Mouse (Mus musculus) heart, embryonic 11.5 days (tissue): Measurements from ENCODE around the gene Hmcn1. TPM values are rescaled to one million over a fixed set of nuclear protein-coding genes. Genes with fewer than 3 reads are reported as not detected.

Experiments
- ATAC-seq: fragments of 200-750 bp; cut with Nextera tagmentation; replicated peaks from 2 replicates; pipeline ENCODE4 v1.8.0; 2017; ENCODE audit warnings: moderate library complexity; ENCODE audit not compliant: insufficient number of reproducible peaks, low FRiP score, low TSS enrichment
- H3K27ac ChIP-seq: fragments of 300-500 bp; sonication (generic); 2 replicates; pipeline ENCODE4 v1.5.1; 2014; ENCODE audit warnings: mild to moderate bottlenecking, low read depth, low read length
- H3K27me3 ChIP-seq: fragments of 300-500 bp; sonication (generic); 2 replicates; pipeline ENCODE4 v1.6.1; 2014; ENCODE audit warnings: mild to moderate bottlenecking, low read length, mixed read lengths; ENCODE audit not compliant: control insufficient read depth, insufficient read depth
- H3K36me3 ChIP-seq: fragments of 300-500 bp; sonication (generic); 2 replicates; pipeline ENCODE4 v1.6.1; 2014; ENCODE audit warnings: mild to moderate bottlenecking, low read length, moderate library complexity, mixed read lengths; ENCODE audit not compliant: control insufficient read depth, insufficient read depth
- H3K4me1 ChIP-seq: fragments of 300-500 bp; sonication (generic); 2 replicates; pipeline ENCODE4 v1.6.1; 2014; ENCODE audit warnings: low read length; ENCODE audit not compliant: control insufficient read depth, insufficient read depth
- H3K4me2 ChIP-seq: fragments of 300-500 bp; sonication (generic); 2 replicates; pipeline ENCODE4 v1.6.1; 2014; ENCODE audit warnings: mild to moderate bottlenecking, moderate library complexity
- H3K4me3 ChIP-seq: fragments of 300-500 bp; sonication (generic); 2 replicates; pipeline ENCODE4 v1.5.1; 2014; ENCODE audit warnings: low read depth, low read length
- H3K9ac ChIP-seq: fragments of 300-500 bp; sonication (generic); 2 replicates; pipeline ENCODE4 v1.6.1; 2014; ENCODE audit warnings: mild to moderate bottlenecking, low read depth, low read length, moderate library complexity
- H3K9me3 ChIP-seq: fragments of 300-500 bp; sonication (generic); replicated peaks from 2 replicates; pipeline ENCODE4 v1.6.1; 2016; ENCODE audit warnings: low read length; ENCODE audit not compliant: control insufficient read depth
- WGBS: fragments of 180-500 bp; shearing (Covaris S2); extraction: QIAGEN DNeasy Blood & Tissue Kit; methylation state at CpG from one replicate; pipeline ENCODE4 v1.1.7; 2014; ENCODE audit not compliant: insufficient replicate concordance; 5-methylcytosine and 5-hydroxymethylcytosine counted together
- polyA plus RNA-seq: library from polyadenylated mRNA; unstranded; fragments of >200 nt; fragmentation: Nextera tagmentation; extraction: Ambion mirVana; gene quantifications from 2 replicates; pipeline ENCODE4 v1.2.1, GENCODE M21; 2014

Gene Hmcn1
- polyA plus RNA-seq, 1 experiment from 2014 or later, result 24.8 TPM

DNA sequence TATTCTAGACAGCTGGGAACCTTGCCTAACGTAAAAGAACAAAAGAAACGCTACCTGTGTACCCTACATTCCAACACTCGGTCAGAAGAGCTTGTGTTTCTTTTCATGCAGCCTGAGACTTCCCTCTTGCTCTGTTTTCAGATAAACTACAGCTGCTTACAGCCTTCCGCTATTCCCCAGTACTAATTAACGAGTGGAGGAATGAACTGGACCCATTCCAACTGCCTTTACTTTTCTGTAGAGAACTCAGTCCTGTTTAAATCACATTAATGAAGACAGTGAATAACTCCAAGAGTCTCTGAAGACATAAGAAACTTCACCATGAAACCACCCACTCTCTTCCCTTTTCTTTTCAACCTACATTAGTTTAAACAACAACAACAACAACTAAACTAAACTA, 10.8 kb upstream of the Hmcn1 start:
- no peak overlapping the region for H3K9ac ChIP-seq
- no peaks in the 10 kb centered on the region for H3K36me3 ChIP-seq
- no peaks in the 10 kb centered on the region for H3K27me3 ChIP-seq
- peaks cover 10% of the 10 kb centered on the region for H3K4me1 ChIP-seq
- no peaks in the 10 kb centered on the region for H3K9me3 ChIP-seq
- 68% methylated on average over 5 of the region's 5 CpGs for WGBS
- H3K4me2 ChIP-seq, result no peak overlapping the region
- H3K27ac ChIP-seq, result no peak overlapping the region
- no peak for ATAC-seq
- no peak overlapping the region for H3K4me3 ChIP-seq

DNA sequence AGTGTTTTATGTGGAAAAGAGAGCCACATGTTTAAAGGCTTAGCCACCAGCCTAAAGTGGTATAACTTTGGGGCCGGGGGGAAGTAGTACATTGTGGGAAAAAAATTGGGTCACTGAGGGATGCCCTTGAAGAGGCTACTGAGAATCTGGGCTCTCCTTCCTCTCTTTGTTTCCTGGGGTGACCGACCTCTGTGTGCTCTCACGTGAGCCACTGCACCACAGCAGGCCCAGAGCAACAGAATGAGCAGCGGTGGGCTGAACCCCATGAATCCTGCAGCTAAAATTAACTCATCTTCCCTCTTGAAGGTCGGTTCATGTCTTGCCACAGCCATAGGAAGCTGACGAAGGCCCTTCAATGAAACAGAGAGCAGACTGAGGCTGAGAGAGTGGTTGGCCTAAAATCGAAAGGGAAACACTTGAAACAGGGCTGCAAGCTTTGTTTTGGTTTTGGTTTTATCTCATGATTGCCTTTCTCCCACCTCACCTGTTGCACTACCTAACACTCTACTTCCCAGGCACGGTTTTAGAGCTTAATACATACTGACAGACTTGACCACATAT, 8.7 kb upstream of the Hmcn1 start:
- Histone ChIP-seq H3K9me3 (no peaks in the 10 kb centered on the region), H3K4me3 (no peak overlapping the region), H3K36me3 (no peaks in the 10 kb centered on the region), H3K27ac (no peak overlapping the region), H3K27me3 (no peaks in the 10 kb centered on the region), H3K4me2 (no peak overlapping the region), H3K4me1 (peaks cover 10% of the 10 kb centered on the region), H3K9ac (no peak overlapping the region)
- WGBS, result 60% methylated on average over 8 of the region's 8 CpGs
- ATAC-seq, result no peak

- no peak for ATAC-seq
- H3K4me3 ChIP-seq, result no peak overlapping the region
- no peaks in the 10 kb centered on the region; the same call in 1 of the 2 replicates for H3K36me3 ChIP-seq
- WGBS, result 42% methylated on average over 13 of the region's 13 CpGs
- no peaks in the 10 kb centered on the region for H3K27me3 ChIP-seq
- no peak overlapping the region for H3K9ac ChIP-seq
- H3K4me1 ChIP-seq, result peaks cover 10% of the 10 kb centered on the region
- peak overlapping the region; percentile 16; the same call in 1 of the 2 replicates for H3K27ac ChIP-seq
- H3K9me3 ChIP-seq, result no peaks in the 10 kb centered on the region
- peak overlapping the region; percentile 52 for H3K4me2 ChIP-seq
These were observed 7.5 kb upstream of the Hmcn1 start for GRCm38 (mm10) chr1:151000714-151001113.

GRCm38 (mm10) chr1:150994612-150995011, 1.4 kb upstream of the Hmcn1 start:
- H3K9ac ChIP-seq, result no peak overlapping the region
- no peak for ATAC-seq
- H3K9me3 ChIP-seq, result no peaks in the 10 kb centered on the region
- no peaks in the 10 kb centered on the region for H3K27me3 ChIP-seq
- no peak overlapping the region for H3K27ac ChIP-seq
- 74% methylated on average over 2 of the region's 2 CpGs for WGBS
- no peak overlapping the region for H3K4me2 ChIP-seq
- no peaks in the 10 kb centered on the region; the same call in 1 of the 2 replicates for H3K36me3 ChIP-seq
- H3K4me3 ChIP-seq, result no peak overlapping the region
- peaks cover 4% of the 10 kb centered on the region; the same call in 1 of the 2 replicates for H3K4me1 ChIP-seq

- 0 out of 2 replicates have a peak, but pooled peaks have one; percentile 27 for ATAC-seq
- WGBS, result under 1% methylated on average over 6 of the region's 6 CpGs
These were observed 499 bp downstream of the Hmcn1 start for GRCm38 (mm10) chr1:150992711-150993161.

GRCm38 (mm10) chr1:150991745-150992554, 1.3 kb downstream of the Hmcn1 start:
- Histone ChIP-seq H3K4me3 (peak overlapping the region; percentile 65), H3K9ac (peak overlapping the region; percentile 76), H3K4me1 (peaks cover 8% of the 10 kb centered on the region; the same call in 1 of the 2 replicates), H3K27ac (peak overlapping the region; percentile 81), H3K4me2 (peak overlapping the region; percentile 79), H3K27me3 (no peaks in the 10 kb centered on the region), H3K9me3 (no peaks in the 10 kb centered on the region), H3K36me3 (no peaks in the 10 kb centered on the region; the same call in 1 of the 2 replicates)
- WGBS, result 10% methylated on average over 10 of the region's 10 CpGs
- no peak for ATAC-seq

More at GRCm38 (mm10) chr1:150992711-150993161, 499 bp downstream of the Hmcn1 start:
- Histone ChIP-seq H3K4me1 (peaks cover 8% of the 10 kb centered on the region; the same call in 1 of the 2 replicates), H3K4me3 (peak overlapping the region; percentile 65), H3K9me3 (no peaks in the 10 kb centered on the region), H3K9ac (peak overlapping the region; percentile 76), H3K36me3 (no peaks in the 10 kb centered on the region; the same call in 1 of the 2 replicates), H3K4me2 (peak overlapping the region; percentile 79), H3K27me3 (no peaks in the 10 kb centered on the region), H3K27ac (peak overlapping the region; percentile 63)

GRCm38 (mm10) chr1:150984888-150985287, 8.3 kb downstream of the Hmcn1 start:
- Histone ChIP-seq H3K36me3 (no peaks in the 10 kb centered on the region), H3K27ac (peak overlapping the region; percentile 46), H3K27me3 (no peaks in the 10 kb centered on the region), H3K4me1 (peaks cover 27% of the 10 kb centered on the region), H3K9ac (no peak overlapping the region), H3K4me2 (peak overlapping the region; percentile 29), H3K4me3 (no peak overlapping the region), H3K9me3 (no peaks in the 10 kb centered on the region)
- WGBS, result 24% methylated on average over 4 of the region's 4 CpGs
- ATAC-seq, result no peak

DNA sequence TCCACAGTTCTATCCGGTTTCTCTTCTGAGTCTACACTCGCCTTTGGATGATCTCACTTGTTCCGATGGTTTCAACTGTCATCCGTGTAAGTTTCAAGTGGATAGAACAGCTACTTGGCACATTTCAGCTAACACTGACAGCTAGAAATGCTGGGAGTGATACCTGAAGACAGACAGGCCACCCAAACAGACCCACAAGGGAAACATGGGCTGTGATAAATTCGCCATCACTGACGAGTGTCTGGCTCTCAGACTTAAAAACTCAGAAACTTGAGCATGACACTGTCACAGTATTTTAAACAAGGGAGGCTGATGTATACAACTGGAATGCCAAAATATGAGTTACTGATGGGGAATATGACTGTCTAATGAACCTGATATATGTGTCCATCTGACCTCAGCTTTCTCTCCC, 9.1 kb downstream of the Hmcn1 start:
- 33% methylated on average over 6 of the region's 6 CpGs for WGBS
- Histone ChIP-seq H3K36me3 (no peaks in the 10 kb centered on the region), H3K27me3 (no peaks in the 10 kb centered on the region), H3K4me2 (peak overlapping the region; percentile 7), H3K9me3 (no peaks in the 10 kb centered on the region), H3K27ac (peak overlapping the region; percentile 46), H3K4me1 (peaks cover 27% of the 10 kb centered on the region), H3K4me3 (no peak overlapping the region), H3K9ac (no peak overlapping the region)
- ATAC-seq, result no peak; the same call in 1 of the 2 replicates
